Mouse (Mus musculus) embryonic facial prominence, embryonic 11.5 days (tissue): ENCODE results near the gene Usp12. TPM values are rescaled to one million over a fixed set of nuclear protein-coding genes. Genes with fewer than 3 reads are reported as not detected.

ENCODE experiments used
- polyA plus RNA-seq: library from polyadenylated mRNA; unstranded; fragments of >200 nt; fragmentation: Nextera tagmentation; extraction: Ambion mirVana; gene quantifications from 2 replicates; pipeline ENCODE4 v1.2.1, GENCODE M21; 2014

Usp12 gene
- polyA plus RNA-seq, 1 experiment from 2014 or later: 11.1 TPM

Other genes with a start within 250 kb of the Usp12 start
- not detected in 2 replicates for gene Gm3415, start 238.9 kb downstream of the Usp12 start, polyA plus RNA-seq
- 0.14 TPM in 1 of 2 replicates, not detected in the other for gene Gpr12, start 209.8 kb downstream of the Usp12 start, polyA plus RNA-seq
- gene Rpl21, start 37.9 kb upstream of the Usp12 start, polyA plus RNA-seq: 582 and 608 TPM in 2 replicates
- 22.9 and 24.9 TPM in 2 replicates for gene Rasl11a, start 50.1 kb upstream of the Usp12 start, polyA plus RNA-seq
- gene Gtf3a, start 153.7 kb upstream of the Usp12 start, polyA plus RNA-seq: 120 and 126 TPM in 2 replicates
- gene Mtif3, start 168.8 kb upstream of the Usp12 start, polyA plus RNA-seq: 25.9 and 28.5 TPM in 2 replicates